Mouse (Mus musculus): ENCODE measurements around the gene Cul4a.

DNA sequence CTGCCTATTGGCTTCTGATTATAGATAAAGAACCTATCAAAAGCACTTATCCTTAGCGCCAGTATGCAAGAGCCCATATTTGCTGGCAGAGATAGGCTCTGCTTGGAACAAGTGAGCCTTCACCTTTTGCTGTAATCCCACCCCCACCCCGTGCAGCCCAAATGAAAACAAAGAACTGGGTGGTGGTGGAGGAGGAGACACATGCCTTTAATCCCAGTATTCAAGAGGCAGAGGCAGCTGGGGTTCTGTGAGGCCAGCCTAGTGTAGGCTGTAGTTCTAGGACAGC is 76.2 kb downstream of the Cul4a start:
- no peak for TF ChIP-seq POLR2A (IDR thresholded peaks at IDR 0.05; ENCODE audit: extremely low read depth, insufficient read depth, low read length)
- TF ChIP-seq CTCF (IDR thresholded peaks at IDR 0.05; ENCODE audit: low read depth, low read length): no peak
